Mouse (Mus musculus): ENCODE measurements around the gene Selenbp1.

The Selenbp1 gene

DNA sequence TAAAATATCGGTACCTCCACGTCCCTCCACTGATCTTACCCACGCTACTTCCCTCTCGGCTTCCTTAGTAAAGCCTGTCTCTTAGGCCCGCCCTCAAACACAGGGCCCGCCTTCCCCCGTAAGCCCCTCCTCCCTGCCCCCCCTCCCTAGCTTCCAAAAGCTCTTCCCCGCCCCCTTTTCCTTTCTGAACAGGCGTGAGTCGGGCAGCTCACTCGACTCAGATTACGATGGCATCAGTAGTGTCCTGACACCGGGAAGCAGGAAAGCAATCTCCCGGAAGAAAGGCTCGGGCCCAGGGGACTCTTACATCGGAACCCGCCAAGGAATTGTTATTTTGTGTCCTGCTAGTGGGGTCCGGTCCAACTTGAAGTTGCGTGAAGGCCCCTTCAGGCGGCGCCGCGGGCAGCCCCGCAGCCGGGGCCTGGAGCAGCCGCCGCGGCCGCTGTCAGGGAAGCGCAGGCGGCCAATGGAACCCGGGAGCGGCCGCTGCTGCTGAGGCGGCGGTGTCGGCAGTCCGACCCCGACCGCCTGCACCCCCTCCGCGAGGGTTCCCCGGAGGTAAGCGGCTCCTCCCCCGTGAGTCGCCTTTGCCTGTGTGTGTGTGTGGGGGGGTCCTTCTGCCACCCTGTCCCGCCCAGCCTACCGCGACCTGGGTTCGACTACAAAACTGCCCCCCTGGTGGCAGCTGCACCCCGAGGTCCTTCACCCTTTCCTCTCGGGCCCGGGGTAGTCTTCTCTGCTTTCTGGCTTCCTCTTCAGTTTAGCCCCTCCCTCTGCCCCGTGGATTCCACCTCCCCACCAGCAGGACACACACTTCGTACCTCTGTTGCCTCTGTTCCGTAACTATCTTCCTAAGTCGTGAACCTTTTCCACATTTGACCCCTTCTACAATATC, 41.9 kb downstream of the Selenbp1 start, which contains the start of gene Pi4kb:
Pi4kb (plus strand) TSS at position 204 of the 895 bp plus-strand sequence.
- DNase-seq (ENCODE audit: low spot score), result peak; percentile 83

DNA sequence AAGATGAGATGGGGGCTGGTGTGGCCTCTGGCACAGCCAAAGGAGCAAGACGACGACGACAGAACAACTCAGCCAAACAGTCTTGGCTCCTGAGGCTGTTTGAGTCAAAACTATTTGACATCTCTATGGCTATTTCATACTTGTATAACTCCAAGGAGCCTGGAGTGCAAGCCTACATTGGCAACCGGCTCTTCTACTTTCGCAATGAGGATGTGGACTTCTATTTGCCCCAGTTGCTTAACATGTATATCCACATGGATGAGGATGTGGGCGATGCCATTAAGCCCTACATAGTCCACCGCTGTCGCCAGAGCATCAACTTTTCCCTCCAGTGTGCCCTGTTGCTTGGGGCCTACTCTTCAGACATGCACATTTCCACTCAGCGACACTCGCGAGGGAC, 51.5 kb downstream of the Selenbp1 start:
- DNase-seq (ENCODE audit: low spot score), result no peak

DNA sequence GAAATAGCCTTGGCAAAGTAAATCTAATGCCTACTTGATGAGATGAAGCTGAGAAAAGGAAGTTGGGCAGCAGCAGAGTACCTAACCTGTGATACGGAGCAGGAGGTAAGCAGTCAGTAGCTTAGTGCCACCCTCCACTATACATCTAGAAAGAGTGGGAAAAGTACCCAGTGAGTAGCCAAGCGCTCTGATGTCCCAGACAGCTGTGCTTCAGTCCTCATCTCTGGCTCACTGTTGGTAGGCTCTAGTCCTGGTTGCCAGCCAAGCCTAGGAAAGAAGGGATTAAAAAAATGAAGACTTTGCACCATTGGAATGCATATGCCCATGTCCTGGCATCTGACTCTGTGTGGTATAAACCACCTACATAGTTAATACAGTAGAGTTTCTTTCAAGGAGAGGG, 52.7 kb downstream of the Selenbp1 start:
- DNase-seq (ENCODE audit: low spot score), result no peak

DNA sequence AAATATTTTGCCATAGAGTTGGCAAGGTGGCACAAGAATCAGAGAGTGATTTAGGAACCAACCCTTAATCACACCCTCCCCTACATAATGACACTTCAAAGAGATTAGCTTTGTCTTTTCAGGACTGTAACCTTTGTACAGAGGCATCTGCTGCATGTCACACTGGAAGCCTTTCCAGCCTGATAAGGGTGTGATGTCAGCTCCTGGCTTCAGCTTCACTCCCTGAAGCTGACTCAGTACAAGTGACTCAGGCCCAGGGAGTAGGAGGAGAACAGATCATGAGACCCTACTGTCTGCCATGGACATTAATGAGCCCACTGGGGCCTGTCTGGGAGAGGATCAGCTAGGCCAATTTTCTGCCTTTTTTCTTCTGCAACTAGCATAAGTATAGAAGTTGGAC, 54.7 kb downstream of the Selenbp1 start:
- no peak for DNase-seq (ENCODE audit: low spot score)

DNA sequence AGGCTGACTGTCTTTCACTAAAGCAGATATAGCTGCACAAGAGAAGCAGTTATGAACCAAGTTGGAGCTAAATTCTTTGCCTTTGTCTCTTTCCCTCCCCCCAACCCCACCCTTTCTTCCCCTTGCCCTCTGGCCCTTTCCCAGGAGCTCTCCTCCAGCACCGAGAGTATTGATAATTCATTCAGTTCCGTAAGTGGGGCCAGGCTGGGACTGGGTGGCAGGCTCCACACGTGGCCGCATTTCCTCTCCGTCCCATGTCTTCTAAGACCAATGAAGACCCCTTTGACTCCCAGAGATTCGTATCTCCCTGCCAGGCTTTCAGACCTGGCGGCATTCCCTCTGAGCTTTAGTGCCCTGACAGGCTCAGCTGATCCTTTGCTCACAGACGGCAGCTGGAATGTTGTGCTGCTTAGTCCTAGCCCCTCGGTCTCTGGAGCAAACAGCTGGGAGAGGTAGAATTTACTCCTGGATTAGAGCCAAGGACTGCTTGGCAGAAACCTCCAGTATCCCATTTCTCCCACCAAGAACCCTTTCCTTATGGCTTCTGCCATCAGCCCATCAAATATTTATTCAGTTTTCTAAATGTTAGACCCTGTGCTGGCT, 56.4 kb downstream of the Selenbp1 start:
- DNase-seq (ENCODE audit: low spot score), result no peak
